Mouse (Mus musculus) spleen, postnatal 36 days (tissue): ENCODE measurements at regions not wholly inside any gene's neighbourhood (a gene's known extent, or its start where the extent isn't known, plus 50 kb on each side); places are given as distances from the start of the nearest gene placed in this dataset.

Experiments used
- DNase-seq, 2 experiments: peaks; one replicate each; pipeline ENCODE4 v3.0.0; 2022; ENCODE audit warnings: low spot score in 2 of 2, mixed read lengths in 1 of 2

DNA sequence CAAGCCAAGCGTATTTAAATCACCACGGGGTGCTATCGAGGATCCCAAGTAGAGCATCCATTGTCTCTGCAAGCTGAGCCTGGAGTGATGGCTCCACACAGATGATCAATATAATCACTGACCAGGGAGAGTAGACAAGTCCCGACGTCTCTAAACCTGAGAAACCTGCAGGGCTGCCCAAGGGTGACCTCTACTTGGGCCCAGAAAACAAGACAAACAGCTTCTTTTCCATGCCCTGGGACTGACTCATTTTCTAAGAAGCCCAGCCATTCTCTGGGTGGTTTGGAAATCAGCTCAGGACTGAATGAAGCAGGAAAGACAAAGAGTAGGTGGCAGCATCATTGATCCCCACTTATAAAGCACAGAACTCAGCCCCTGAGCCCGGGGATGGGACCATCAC, 221.5 kb downstream of the 4933412E24Rik start:
- DNase-seq = no peak

DNA sequence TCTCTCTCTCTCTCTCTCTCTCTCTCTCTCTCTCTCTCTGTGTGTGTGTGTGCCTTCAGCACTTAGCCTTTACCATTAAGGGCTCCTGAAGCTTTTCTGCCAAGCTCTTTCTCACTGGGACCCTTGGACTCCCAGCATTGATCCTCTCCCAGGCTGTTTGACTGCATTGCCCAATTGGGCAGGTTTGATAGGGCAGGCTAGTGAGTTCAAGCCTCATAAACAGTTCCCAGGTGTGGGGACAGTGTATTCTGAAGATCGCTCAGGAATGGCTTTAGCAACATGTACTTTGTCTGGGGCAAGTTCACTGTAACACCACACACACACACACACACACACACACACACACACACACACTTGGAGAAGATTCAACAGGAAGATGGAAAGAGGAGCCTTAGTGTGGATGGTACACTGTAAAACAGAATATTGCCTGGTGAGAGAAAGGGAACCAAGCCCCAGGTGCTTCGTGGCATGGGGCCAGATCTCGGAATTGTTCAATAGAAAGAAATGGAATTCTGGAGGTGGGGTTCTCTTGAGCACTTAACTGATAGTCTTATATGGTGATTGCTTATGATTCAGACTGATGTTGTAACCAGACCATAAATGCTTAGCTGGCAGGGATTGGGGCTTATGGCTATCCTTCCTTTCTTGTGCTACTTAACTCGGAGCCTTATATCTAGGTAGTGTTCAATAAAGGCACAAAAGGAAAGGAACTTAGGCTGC, 229.5 kb downstream of the 4933412E24Rik start:
- no peak for DNase-seq

DNA sequence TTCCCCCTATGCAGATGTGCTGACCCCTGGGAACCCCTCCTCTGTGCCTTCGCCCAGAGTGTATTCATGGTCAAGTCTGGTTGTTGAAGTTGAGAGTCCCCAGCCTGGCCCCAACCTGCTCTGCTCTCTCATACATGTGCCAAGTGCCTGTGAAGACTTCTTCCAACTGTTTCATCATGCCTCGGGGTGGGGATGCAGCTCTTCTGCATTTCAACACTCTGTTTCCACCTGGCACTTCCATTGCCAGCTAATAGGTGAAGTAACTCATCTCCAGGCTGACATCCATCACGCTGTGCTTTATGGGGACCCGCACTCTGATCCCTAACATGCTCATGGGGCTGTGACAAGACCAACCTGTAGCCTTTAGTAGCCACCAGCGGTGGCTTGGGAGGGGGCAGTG, 230.4 kb downstream of the 4933412E24Rik start:
- DNase-seq = no peak

DNA sequence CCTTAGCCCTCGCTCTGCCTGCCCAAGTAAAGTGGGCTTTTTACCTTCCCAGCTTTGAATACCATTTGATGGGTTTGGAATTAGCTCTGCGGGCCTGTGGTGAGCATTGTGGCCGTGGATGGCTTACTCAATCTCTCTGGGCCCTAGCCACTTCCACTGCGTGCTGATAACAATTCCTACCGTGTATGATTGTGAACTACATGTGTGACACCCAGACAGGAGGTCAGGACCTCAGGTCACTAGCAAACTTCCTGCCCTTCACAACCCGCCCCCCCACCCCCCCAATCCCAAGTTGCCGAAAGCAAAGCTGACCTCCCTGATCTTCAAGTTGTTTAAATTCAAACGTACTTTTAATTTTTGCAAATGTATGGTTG, 231.9 kb downstream of the 4933412E24Rik start:
- DNase-seq = no peak

DNA sequence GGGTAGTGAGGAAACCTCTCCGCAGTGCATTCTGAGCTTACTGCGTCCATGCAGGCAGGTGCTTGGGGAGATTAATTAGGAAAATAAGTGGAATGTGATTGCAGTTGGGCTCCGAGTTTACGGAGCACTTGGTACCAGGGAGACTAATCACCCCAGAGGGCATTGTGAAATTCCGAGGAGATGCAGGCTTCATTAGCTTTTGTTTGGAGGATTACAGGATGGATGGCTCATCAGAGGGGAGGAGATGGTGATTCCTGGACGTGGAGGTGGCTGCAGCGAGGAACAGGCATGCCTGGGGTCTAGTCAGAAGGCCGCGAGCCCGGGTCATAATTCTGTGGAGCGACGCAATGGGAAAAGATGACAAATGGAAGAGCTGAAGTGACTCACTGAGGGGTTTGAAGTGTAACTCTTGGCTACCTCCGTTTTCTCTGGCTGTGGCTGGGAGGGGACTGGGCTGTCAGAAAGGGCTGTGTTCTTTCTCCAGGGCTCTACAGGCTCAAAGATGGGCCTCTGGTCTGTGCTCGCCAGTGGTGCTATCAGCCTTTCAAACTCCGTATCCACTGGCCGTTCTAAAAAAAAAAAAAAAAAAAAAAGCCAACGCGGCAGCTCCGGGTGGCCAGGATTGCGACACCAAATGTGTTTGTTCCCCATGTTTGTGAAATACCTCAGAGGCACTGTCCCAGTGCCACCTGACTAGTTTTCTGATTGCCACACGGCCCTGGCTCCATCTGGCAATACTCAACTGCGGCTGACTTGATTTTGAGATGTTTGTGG, 232.4 kb downstream of the 4933412E24Rik start:
- DNase-seq = peak in 1 of 2 experiments; percentile 21

DNA sequence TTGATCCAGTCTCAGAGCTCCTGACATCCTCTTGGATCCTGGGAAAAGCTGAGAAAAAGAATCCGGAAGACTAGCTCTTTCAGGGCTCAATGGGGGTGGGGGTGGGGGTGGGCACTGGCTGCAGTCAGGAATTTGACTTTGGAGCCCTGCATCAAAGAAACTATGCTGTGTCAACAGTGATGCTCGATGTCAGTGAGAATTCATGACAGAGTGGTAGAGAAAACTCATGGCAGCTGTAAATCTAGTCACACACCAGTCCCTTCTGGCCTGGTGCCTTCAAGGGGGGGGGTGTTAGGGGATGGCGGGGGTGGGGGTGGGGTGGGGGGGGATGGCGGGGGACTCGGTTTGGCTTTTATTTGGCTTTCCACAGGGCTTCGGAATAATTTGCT, 233.0 kb downstream of the 4933412E24Rik start:
- DNase-seq = no peak

DNA sequence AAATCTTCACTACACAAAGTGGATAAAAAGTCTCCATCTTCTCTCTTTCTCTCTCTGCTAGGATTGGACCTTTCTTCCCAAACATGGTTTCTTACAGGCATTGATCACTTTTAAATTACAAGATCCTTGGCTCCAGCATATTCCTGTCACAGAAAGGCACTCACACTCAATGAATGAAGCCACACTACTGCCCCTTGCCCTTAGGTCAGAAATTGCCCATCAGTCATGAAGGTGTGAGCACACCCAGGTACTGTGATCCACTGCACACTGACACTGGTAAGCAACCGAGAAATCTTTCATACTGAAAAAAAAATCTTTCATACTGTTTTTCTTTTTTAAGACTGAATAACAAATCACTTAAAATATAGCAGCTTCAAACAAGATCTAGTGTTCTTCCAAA, 235.9 kb downstream of the 4933412E24Rik start:
- DNase-seq = no peak

DNA sequence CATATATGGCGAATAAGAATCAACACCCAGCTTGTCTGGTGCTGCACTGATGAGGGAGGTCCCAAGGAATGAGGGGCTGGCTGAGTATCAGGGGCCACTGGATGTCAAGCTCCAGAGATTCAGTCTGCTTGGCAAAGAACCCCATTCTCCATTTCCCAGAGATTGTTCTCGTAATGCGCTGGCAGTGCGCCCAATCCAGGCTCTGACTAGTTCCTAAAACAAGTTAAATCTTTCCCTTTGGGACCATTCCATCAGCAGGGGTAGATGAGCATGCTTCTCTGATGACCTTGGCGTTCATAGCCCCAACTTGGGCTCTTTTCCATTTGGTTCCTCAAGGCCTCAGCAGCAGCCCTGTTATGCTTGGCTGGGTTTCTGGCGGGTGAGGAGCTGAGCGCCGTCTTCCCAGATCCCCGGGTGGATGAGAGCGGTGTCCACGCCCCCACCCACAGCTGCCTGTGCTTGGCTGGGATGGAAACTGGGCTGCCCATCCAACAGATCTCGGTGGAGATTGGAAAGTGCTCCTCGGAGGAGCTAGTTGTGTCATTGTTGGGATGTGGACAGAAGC, 239.0 kb downstream of the 4933412E24Rik start:
- DNase-seq = peak; percentile 14 to 25

DNA sequence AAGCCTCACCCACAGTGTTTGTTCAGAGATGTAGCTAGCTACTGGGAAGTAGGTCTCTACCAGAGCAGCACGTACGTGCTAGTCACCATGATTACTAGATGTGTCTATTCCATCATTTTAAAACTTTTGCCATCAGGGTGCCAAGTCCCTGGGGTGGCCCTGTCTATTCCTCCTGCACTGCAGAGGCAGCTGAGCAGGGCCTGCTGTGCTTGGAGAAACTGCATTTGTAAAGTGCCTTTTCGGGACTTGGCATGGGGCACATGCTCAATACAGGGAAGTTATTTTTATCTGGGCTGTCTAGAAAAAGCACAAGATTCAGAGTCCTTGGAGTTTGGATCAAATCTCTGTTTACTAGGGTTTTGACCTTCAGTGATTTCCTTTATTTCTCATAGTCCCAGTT, 240.6 kb downstream of the 4933412E24Rik start:
- no peak for DNase-seq

DNA sequence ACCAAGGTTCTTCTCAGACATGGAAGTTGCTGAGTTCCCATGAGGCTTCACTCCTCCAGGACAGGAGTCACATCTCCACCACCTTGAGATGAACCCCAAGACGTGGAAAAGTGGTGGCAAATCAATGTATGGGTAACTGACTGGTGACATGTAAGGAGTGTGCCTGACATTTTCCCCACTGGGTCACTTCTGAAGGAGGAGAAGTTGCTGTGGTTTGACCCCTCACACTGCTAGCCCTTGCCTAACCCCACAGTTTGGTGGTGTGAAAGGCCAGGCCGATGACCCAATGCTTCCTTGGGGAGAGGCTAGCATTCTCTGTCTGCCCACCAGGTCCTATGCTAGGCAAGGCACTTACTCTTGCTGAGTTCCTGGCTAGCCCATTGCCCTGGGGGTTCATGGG, 242.4 kb downstream of the 4933412E24Rik start:
- no peak for DNase-seq

DNA sequence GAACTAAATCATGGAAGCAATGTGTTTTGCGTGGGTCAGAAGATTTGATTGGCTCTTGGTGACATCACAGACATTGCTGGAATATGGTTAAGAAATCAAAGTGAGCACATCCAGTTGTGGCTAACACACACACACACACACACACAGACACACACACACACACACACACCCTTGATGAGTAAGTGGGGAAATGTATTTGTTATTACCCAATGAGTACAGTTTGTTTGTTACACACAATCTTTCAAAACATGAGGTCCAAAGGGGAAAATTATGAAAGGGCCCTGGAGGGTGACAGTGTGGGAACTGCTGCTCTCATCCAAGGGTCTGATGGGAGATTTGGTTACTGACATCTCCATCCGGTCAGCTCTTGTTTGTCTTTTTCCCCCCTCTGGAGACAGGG, 243.8 kb downstream of the 4933412E24Rik start:
- DNase-seq = no peak

DNA sequence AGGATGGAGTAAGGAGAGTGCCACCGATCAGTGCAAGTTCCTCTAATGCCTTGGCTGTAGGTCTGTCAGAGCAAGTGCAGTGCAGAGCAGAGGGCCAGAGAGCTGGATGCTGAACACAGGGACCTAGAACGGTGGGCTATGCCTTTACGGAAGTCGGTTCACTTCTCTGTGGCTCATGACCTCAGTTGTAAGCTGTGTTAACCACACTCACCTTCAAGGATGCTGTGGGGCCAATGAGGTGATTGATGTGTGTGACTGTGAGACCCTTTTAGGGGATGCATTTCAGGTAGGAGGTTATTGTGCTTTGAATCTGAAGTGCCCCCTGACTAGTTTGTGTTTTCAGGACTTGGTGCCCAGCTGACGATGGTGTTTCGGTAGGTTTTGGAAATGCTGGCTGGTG, 254.4 kb downstream of the 4933412E24Rik start:
- no peak for DNase-seq

DNA sequence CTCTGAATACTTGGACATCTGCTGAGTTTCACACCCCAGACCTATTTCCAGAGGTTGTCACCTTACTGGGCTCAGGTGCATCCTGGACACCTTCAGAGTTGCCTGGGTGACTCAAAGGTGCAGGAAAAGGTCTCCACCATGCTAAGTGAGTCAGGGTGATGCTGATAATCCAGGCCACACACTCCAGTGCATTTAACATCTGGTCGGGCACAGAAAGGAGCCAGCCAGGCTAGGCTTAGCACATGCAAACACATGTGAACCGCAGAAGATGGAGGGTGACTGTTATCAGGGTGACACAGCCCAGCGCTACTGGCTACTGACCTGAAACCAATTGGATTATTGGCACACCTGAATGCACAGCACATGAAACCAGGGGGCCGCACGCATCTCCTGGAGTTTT, 255.9 kb downstream of the 4933412E24Rik start:
- DNase-seq = no peak

DNA sequence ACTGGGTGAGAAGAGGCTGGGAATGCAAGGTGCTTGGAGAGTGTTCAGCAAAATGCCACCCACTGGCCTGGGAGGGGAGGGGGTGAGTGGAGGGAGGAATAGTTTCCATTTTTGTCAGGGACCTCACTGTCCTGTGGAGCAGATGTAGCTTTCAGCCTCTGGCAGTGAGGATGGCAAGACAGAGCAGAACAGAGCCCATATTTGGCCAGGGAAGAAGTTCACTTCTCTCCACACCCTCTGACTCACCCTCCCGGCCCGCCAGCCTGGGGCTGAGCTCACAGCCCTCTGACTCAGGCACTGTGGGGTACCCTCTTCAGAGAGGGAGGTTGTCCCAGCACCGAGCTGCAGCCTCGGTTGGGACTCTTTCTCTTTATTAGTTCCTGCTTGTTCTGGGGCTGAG, 256.8 kb downstream of the 4933412E24Rik start:
- no peak for DNase-seq

DNA sequence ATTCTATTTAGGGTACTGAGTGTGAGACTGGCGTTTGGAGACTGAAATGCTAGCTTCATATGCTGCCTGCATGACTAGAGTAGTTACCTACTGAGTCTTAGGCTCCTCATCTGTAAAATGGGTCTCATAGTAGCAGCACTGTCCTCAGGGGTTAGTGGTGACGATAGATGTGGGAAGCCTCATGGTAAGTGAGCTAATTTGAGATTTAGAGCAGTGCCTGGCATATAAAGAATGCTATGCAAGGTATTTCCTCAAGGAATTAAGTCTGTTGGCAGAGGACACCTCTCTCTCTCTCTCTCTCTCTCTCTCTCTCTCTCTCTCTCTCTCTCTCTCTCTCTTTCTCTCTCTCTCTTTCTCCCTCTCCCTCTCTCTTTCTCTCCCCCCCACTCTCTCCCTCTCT, 257.4 kb downstream of the 4933412E24Rik start:
- DNase-seq = no peak

DNA sequence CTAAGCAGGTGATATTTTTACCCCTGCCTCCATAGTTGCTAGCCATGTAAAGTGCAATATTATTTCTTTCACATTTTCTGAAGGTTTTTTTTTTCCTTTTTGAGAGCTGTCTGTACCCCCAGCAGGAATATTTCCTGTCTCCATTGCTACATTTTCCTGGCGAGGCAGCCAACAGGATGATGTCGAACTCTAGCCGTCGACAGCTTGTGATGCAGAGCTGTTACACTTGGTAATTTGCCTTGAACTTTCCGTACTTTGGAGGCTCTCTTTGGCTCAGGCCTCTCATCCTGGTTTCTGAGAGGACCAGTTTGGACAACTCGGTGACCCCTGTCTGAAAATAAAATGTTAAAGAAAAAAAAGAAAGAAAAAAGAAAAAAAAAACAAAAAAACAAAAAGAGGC, 260.3 kb downstream of the 4933412E24Rik start:
- no peak for DNase-seq

DNA sequence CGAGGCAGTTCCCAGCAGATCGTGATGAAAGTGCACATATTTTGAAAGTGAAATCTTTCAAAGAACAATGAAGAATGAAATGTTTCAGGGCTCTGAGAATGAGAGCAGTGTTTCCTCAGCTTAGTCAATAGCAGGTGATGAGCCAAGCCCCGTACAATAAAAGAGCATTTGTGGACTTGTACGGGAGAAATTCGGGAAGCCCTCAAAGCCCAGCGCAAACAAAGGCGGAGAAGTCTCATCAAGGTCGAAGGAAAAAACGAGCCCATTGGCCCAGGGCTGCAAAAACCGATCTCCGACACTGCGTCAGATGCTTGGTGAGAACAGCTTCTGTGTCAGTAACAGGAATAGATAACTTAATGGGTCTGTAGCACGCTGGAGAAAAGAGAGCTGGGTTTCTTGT, 261.5 kb downstream of the 4933412E24Rik start:
- DNase-seq = no peak

DNA sequence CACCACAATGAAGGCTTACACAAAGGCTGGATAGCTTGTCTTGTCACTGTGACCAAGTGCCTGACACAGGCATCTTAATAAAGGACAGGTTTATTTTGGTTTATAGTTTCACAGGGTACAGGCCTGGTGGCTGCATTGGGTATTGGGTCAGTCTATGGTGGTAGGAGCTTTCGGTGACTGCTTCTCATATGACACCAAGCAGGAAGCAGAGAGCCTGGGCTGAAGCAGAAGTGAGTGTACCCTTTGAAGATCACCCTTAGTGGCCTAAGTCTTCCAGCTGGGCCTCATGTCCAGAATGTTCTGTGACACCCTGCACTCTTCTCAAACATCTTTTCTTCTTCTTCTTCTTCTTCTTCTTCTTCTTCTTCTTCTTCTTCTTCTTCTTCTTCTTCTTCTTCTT, 264.1 kb downstream of the 4933412E24Rik start:
- no peak for DNase-seq

DNA sequence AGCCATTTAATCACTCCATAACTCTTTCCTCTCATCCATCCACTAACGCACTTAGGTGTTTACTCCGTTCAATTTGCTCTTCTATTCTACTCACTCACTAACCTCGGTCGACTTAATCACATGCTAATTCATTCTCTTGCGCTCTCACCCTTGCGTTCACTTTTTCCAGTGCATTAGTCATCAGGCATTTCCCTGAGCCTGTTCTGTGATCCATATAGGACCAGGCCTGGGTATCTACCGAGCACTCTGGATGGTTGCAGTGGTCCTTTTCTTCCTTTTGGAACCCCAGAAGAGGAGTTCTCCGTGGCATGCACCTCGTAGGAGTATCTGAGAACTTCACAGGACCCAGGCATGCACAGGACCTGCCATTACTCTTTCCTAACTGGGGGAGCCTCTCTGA, 270.1 kb downstream of the 4933412E24Rik start:
- DNase-seq = no peak

DNA sequence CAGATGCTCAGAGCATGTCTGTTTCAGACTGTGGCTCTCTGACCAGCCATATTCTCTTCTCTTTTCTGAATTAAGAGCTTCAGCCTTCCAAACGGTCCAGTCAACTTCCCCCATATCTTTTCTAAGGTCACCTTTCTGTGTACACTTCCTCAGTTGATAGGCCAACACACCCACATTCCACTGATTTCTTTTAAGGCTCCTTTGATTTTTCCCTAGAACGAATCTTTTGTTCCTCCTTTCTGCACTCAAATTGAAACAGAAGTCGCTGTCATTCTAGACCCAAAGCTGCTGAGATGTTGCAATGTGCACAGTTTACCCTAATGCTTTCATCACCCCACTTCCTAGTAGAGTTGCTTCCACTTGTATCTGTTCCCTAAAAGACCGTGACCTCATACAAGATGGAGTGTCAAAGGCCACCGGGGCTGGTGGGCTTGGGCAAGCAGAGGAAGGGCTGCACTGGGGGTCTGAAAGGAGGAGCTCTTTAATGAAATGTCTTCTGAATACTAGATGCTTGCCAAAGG, 271.9 kb downstream of the 4933412E24Rik start:
- peak in 1 of 2 experiments; percentile 34 for DNase-seq

DNA sequence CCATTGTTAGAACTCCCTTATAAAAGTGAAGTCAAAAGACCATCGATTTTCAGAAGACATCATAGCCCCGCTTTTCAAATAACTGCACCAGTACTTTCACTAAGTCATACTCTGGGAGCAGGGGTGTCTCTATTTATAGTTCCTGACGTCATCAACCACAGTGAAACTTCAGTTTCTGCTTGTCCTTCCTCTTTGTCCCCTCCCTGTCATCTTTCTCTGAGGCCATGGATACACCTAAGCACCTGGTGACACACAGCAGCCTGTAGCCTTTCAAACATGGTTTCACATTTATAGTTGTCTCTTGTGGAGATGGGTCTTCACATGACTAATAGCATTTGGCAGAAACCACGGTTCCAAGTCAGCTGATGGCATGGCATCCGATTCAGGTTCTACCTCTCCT, 277.2 kb downstream of the 4933412E24Rik start:
- peak; percentile 42 to 43 for DNase-seq

DNA sequence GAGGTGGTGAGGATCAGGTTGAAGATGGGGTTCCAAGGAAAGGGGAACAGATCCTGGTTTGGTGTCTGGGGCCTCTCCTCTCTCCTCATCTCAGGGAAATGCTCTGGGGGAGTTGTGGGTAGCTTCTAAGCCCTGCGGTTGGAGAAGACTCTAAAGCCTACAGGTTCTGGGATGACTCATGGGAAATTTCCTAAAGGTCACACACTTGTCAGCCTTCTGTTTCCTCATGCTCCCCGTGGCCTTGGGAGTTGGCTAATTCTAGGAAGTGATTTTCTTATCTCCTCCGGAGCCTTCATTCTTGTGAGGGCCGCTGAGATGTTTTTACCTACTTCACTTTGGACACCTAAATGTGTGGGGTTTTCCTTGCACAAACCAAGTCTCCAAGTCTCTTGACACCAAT, 279.2 kb downstream of the 4933412E24Rik start:
- no peak for DNase-seq

DNA sequence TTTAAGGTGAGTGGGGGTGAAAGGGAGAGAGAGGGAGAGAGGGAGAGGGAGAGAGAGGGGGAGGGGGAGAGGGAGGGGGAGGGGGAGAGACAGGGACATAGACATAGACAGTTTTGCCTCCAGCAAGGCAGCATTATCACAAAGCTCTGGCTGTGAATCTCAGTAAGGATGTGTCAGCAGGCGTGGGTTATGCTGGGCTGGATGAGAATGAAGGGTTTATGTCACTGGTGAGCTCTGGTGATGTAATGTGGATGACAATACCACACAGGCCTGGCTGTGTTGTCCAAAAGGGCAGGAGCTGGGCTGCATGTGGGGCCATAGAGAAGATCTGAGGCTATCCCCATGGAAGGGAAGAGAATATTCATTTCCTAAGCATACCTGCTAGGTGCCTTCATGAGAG, 282.0 kb downstream of the 4933412E24Rik start:
- DNase-seq = no peak
